Mouse (Mus musculus): ENCODE results near the gene Spag5. TPM values are rescaled to one million over a fixed set of nuclear protein-coding genes. Genes with fewer than 3 reads are reported as not detected.
A peak's percentile ranks its signal among the peaks of the same experiment; 100 is the strongest.

Spag5 gene
- polyA plus RNA-seq, 1 experiment from 2014 or later: 8.2 TPM

- peak overlapping the region; percentile 69 for H3K27ac ChIP-seq (replicated peaks)
- H3K9ac ChIP-seq: no peak overlapping the region
- H3K27me3 ChIP-seq: no peaks in the 10 kb centered on the region
- peak overlapping the region; percentile 50 for H3K4me2 ChIP-seq
- WGBS: 95% methylated on average over 12 of the region's 12 CpGs
- ATAC-seq (ENCODE audit: low read depth): no peak
- peak overlapping the region; percentile 22; the same call in 1 of the 2 replicates for H3K4me3 ChIP-seq
- H3K36me3 ChIP-seq: no peaks in the 10 kb centered on the region
- no peaks in the 10 kb centered on the region for H3K9me3 ChIP-seq
- H3K4me1 ChIP-seq (replicated peaks): peaks cover 46% of the 10 kb centered on the region
Observed at GRCm38 (mm10) chr11:78324965-78325364, 23.6 kb downstream of the Spag5 start.

DNA sequence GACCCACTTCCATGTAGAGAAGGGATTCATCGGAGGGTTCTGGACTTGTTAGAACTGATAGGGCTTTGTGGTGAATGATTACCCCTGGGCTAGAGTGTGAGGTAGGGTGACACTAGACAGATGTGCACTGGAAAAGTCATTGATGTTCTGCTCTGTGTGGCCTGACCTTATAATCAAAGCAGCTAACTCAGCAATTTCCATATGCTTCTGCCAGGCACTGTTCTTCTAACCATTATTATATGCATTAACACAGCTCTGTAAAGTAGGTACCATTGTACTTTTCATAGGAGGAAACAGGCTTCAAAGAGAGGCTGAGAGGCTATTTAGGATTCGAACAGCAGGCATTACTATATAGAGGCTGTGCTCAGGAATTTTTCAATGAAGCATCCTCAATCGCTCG lies 25.9 kb downstream of the Spag5 start:
- Histone ChIP-seq H3K4me1 (replicated peaks) (peaks cover 40% of the 10 kb centered on the region), H3K4me2 (no peak overlapping the region), H3K9me3 (no peaks in the 10 kb centered on the region), H3K27ac (replicated peaks) (no peak overlapping the region), H3K9ac (no peak overlapping the region), H3K4me3 (no peak overlapping the region), H3K27me3 (no peaks in the 10 kb centered on the region), H3K36me3 (peaks cover 1% of the 10 kb centered on the region)
- 95% methylated on average over 4 of the region's 4 CpGs for WGBS
- no peak for ATAC-seq (ENCODE audit: low read depth)

DNA sequence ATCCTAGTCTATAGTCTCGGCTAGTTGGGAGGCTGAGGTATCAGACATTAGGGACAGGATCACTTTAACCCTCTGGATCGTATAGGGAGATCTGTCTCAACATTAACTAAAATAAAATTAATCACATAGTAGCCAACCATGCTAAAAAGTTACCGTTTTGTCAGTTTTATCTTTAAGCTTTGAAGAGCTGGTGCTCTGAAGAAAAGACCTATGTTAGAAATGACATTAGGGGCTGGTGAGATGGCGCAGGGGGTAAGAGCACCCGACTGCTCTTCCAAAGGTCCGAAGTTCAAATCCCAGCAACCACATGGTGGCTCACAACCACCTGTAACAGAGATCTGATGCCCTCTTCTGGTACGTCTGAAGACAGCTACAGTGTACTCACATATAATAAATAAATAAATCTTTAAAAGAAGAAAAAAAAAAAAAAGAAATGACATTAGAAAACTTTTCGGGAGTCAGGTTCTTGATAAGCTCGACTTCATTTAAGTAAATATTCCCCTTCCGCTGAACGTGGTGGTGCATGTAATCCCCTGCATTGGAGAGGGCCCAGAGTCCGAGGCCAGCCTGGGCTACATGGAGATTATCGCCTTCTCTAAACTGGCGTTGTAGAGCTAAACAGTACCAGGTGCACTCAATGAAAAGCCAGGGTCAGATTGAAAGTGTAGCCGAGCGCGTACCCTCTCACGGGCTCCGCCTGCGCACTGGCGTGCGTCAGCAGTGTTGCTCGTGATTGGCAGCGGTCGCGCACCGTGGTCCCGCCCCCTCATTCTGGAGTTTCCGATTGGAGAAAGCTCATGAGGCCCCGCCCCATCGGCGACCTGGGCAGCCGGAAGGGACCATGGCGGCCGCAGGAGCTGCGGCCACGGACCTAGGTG lies 26.5 kb downstream of the Spag5 start, which contains the start of gene Pigs:
Pigs (plus strand) TSS at position 782 of the 878 bp plus-strand sequence.
- WGBS: 13% methylated on average over 37 of the region's 37 CpGs
- peak within 1 kb of the TSS; percentile 40; the same call in 1 of the 2 replicates for H3K27ac ChIP-seq (replicated peaks)

DNA sequence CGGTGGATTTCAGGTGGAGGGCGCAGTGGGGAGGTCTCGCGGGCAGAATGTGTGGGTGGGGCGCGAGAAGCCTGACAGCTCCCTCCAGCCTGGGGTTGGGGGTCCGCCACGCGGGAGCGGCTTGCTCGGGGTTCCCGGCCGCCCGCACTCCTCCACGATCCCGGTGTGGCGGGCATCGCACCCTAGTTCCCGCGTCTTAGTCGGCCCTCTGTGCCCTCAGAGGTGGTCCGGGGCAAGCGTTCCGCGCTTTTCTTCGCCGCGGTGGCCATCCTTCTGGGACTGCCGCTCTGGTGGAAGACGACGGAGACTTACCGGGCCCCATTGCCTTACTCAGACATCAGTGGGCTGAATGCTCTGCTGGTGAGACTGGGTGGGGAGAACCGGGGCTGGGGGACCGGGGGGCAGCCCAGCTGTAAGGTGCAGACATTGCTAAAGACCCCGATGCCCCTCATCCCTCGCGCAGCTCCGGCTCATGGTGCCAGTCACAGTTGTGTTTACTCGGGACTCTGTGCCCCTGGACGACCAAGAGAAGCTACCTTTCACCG lies 27.3 kb downstream of the Spag5 start:
- Histone ChIP-seq H3K4me1 (replicated peaks) (peaks cover 26% of the 10 kb centered on the region), H3K27ac (replicated peaks) (peak overlapping the region; percentile 40; the same call in 1 of the 2 replicates), H3K9me3 (no peaks in the 10 kb centered on the region), H3K36me3 (peaks cover 15% of the 10 kb centered on the region), H3K4me3 (peak overlapping the region; percentile 88), H3K27me3 (no peaks in the 10 kb centered on the region), H3K9ac (peak overlapping the region; percentile 75), H3K4me2 (peak overlapping the region; percentile 87)
- under 1% methylated on average over 41 of the region's 41 CpGs for WGBS
- peak; percentile 78 for ATAC-seq (ENCODE audit: low read depth)

More for the DNA sequence above, 26.5 kb downstream of the Spag5 start, which contains the start of gene Pigs:
- no peaks in the 10 kb centered on the region for H3K27me3 ChIP-seq
- peak; percentile 96 for ATAC-seq (ENCODE audit: low read depth)
- peaks cover 33% of the 10 kb centered on the region for H3K4me1 ChIP-seq (replicated peaks)
- no peaks in the 10 kb centered on the region for H3K9me3 ChIP-seq
- H3K36me3 ChIP-seq: peaks cover 8% of the 10 kb centered on the region
- peak within 1 kb of the TSS; percentile 88 for H3K4me3 ChIP-seq
- peak within 1 kb of the TSS; percentile 75 for H3K9ac ChIP-seq
- peak within 1 kb of the TSS; percentile 87 for H3K4me2 ChIP-seq

GRCm38 (mm10) chr11:78332676-78333075 lies 31.3 kb downstream of the Spag5 start:
- H3K4me2 ChIP-seq: no peak overlapping the region
- H3K27ac ChIP-seq (replicated peaks): no peak overlapping the region
- H3K27me3 ChIP-seq: no peaks in the 10 kb centered on the region
- ATAC-seq (ENCODE audit: low read depth): no peak
- 96% methylated on average over 12 of the region's 12 CpGs for WGBS
- H3K9ac ChIP-seq: no peak overlapping the region
- H3K36me3 ChIP-seq: peaks cover 54% of the 10 kb centered on the region
- H3K9me3 ChIP-seq: no peaks in the 10 kb centered on the region
- H3K4me3 ChIP-seq: no peak overlapping the region
- H3K4me1 ChIP-seq (replicated peaks): peaks cover 11% of the 10 kb centered on the region

GRCm38 (mm10) chr11:78333992-78334391 lies 32.7 kb downstream of the Spag5 start:
- no peak overlapping the region for H3K9ac ChIP-seq
- peaks cover 8% of the 10 kb centered on the region for H3K4me1 ChIP-seq (replicated peaks)
- H3K9me3 ChIP-seq: no peaks in the 10 kb centered on the region
- ATAC-seq (ENCODE audit: low read depth): no peak
- WGBS: 91% methylated on average over 5 of the region's 5 CpGs
- H3K27ac ChIP-seq (replicated peaks): no peak overlapping the region
- H3K4me2 ChIP-seq: no peak overlapping the region
- H3K36me3 ChIP-seq: peaks cover 67% of the 10 kb centered on the region
- H3K4me3 ChIP-seq: no peak overlapping the region
- no peaks in the 10 kb centered on the region for H3K27me3 ChIP-seq

DNA sequence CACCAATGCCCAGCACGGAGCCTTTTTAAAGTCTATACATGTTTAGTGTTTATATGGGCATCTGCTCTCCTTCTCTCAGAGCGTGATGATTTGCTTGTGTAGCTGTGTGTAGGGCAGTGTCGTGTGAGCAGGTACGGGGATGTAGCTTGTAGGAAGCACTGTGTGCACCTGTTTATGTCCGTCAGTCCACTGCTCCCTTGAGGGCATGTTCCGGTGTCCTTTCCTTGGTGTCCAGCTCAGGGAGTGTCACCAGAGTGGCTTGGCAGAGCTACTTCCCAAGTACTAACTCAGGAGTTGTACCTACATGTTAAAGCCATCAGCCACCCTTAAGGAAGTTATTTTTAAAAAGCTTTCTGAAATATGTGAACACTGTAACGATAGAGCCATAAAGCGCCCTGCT lies 35.7 kb downstream of the Spag5 start:
- H3K4me1 ChIP-seq (replicated peaks): no peaks in the 10 kb centered on the region
- no peak overlapping the region for H3K4me3 ChIP-seq
- no peaks in the 10 kb centered on the region for H3K9me3 ChIP-seq
- 97% methylated on average over 8 of the region's 8 CpGs for WGBS
- H3K36me3 ChIP-seq: peaks cover 87% of the 10 kb centered on the region
- no peak overlapping the region for H3K9ac ChIP-seq
- no peak overlapping the region for H3K27ac ChIP-seq (replicated peaks)
- ATAC-seq (ENCODE audit: low read depth): no peak
- no peaks in the 10 kb centered on the region for H3K27me3 ChIP-seq
- no peak overlapping the region for H3K4me2 ChIP-seq

DNA sequence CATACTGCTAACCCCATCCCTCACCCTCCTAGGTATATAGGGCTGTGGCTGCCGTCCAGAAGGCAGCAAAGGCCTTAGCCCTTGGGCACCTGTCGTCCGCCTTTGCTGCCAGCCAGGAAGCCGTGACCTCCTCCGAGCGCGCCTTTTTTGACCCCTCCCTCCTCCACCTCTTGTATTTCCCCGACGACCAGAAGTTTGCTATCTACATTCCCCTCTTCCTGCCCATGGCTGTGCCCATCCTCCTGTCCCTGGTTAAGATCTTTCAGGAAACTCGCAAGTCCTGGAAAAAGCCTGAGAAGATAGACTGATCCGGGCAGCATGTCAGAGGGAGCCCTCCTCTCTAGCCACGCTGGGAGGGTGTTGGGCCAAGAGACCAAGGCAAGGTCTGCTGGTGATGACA lies 40.4 kb downstream of the Spag5 start:
- ATAC-seq (ENCODE audit: low read depth): no peak
- Histone ChIP-seq H3K9me3 (no peaks in the 10 kb centered on the region), H3K4me2 (no peak overlapping the region), H3K27ac (replicated peaks) (no peak overlapping the region), H3K4me3 (no peak overlapping the region), H3K9ac (0 out of 2 replicates have a peak overlapping the region, but pooled peaks have one; percentile 17), H3K4me1 (replicated peaks) (peaks cover 35% of the 10 kb centered on the region), H3K36me3 (peaks cover 42% of the 10 kb centered on the region), H3K27me3 (no peaks in the 10 kb centered on the region)
- 86% methylated on average over 12 of the region's 12 CpGs for WGBS

GRCm38 (mm10) chr11:78343381-78344327 lies 42.3 kb downstream of the Spag5 start, which contains the start of gene Unc119:
Gene Unc119 (plus strand): TSS chr11:78343482.
- peaks cover 41% of the 10 kb centered on the region for H3K4me1 ChIP-seq (replicated peaks)
- H3K27me3 ChIP-seq: no peaks in the 10 kb centered on the region
- peak within 1 kb of the TSS; percentile 97 for H3K9ac ChIP-seq
- H3K27ac ChIP-seq (replicated peaks): peak within 1 kb of the TSS; percentile 91
- peak within 1 kb of the TSS; percentile 83 for H3K4me2 ChIP-seq
- peaks cover 33% of the 10 kb centered on the region for H3K36me3 ChIP-seq
- WGBS: 2% methylated on average over 54 of the region's 66 CpGs
- ATAC-seq (ENCODE audit: low read depth): peak; percentile 82
- H3K4me3 ChIP-seq: peak within 1 kb of the TSS; percentile 92
- no peaks in the 10 kb centered on the region for H3K9me3 ChIP-seq

DNA sequence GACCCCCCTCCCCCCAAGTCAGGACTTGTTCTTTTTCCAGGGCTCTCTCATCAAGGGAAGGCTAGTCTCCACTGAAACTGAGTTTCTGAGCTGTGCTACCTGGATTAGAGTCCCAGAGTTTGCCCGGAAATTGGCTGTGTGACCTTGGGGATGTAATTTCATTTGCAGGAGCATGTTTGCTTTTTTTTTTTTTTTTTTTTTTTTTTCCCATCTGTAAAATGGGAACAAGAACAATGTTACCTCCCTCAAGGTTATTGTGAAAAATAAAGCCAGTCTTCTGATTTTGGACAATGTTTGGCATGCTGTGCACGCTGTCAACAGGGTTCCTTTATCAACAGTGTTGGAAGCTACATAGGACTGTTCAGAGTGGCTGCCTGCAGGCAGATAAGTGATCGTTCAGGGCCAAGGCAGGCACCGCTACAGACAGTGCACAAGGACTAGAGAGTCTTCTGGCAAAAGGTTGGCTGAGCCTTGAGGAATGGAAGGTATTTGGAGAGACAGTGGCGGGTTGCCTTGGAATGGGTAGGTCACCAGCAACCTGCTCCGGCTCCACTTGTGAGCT lies 43.1 kb downstream of the Spag5 start:
- peaks cover 33% of the 10 kb centered on the region for H3K36me3 ChIP-seq
- H3K9ac ChIP-seq: peak overlapping the region; percentile 97
- H3K4me3 ChIP-seq: peak overlapping the region; percentile 92
- peaks cover 41% of the 10 kb centered on the region for H3K4me1 ChIP-seq (replicated peaks)
- peak overlapping the region; percentile 91; the same call in 1 of the 2 replicates for H3K27ac ChIP-seq (replicated peaks)
- no peaks in the 10 kb centered on the region for H3K9me3 ChIP-seq
- H3K27me3 ChIP-seq: no peaks in the 10 kb centered on the region
- peak overlapping the region; percentile 83 for H3K4me2 ChIP-seq
- no peak for ATAC-seq (ENCODE audit: low read depth)
- 81% methylated on average over 6 of the region's 6 CpGs for WGBS
